Mouse (Mus musculus) neutrophil, adult 5-6 weeks (primary cell): ENCODE results near the gene Snrpb2. TPM values are rescaled to one million over a fixed set of nuclear protein-coding genes. Genes with fewer than 3 reads are reported as not detected.
A peak's percentile ranks its signal among the peaks of the same experiment; 100 is the strongest.

Experiments used
- ATAC-seq: fragments of 151-379, 151-347 bp; 2 replicates; pipeline ENCODE4 v1.8.0; 2017; ENCODE audit warnings: mild to moderate bottlenecking, moderate TSS enrichment; ENCODE audit not compliant: insufficient number of reproducible peaks, poor library complexity, low FRiP score, severe bottlenecking; ENCODE audit errors: extremely low read depth
- total RNA-seq: library from RNA; stranded (forward); fragments of 200-1000 nt; gene quantifications from 2 replicates; pipeline ENCODE4 v1.2.3, GENCODE M21; 2017

Gene Snrpb2
- 39.5 and 40.6 TPM in 2 replicates for total RNA-seq

DNA sequence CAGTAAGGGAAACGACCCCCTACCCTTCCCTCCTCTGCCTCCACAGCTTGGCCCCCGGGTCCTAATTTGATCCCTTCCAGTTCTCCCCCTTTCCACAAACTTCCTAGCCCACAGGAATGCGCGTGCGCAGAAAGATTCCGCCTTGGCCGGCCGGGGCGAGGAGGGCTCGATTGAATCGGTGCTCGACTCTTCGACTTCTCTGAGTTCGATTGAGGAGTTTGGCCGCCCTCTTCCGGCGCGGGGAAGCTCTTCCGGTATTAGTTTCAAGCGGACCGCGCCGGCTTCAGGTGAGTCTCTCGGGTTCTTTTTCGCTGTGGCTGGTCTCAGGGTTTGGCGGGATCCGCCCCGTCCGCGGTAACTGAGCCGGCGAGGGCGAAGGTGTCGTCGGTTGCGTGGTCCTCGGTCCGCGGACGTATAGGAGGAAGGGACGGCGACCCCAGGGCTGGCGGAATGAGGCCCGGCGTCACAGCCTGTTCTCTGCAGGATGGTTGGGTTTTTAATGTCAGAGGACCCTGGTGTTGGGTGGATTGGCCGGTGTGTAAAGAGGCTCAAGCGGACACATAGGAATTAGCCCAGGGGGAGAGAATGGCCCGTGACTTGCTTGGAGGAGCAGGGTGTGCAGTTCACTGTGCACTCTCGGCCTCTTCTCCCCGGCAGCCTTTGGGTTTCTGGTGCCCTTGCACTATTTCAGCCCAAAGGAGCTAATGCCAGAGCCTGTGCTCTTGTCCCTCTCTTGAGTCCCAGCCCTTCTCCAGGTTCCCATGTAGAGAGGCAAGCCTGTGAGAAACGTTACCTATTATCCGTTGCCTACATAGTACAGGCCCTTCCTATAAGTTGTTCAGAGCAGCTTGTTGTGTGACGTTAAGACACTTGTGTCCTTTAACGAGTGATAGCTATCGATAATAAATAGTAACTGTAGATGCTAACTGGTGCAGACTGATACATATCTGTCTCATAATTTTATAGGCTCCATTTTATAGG is at the start of gene Snrpb2:
TSS of gene Snrpb2 (plus strand) at position 228 of the 981 bp plus-strand sequence.
- peak; percentile 95 for ATAC-seq

GRCm38 (mm10) chr2:143013057-143013456 is 49.8 kb upstream of the Snrpb2 start:
- no peak for ATAC-seq

DNA sequence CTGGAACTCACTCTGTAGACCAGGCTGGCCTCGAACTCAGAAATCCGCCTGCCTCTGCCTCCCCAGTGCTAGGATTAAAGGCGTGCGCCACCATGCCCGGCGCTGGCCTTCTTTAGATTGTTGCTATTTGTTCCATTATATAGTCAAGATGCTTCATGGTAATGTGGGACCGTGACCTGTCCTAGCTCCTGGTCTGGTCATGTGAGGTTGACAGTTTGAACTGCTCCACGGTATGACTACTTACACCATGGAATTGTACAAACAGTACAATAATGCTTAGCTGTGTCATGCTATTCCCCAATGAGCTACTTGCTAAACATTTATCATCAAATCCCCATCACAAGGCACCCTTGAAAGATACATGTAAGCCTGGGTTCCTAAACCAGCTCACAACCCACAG is 44.8 kb upstream of the Snrpb2 start:
- no peak for ATAC-seq

DNA sequence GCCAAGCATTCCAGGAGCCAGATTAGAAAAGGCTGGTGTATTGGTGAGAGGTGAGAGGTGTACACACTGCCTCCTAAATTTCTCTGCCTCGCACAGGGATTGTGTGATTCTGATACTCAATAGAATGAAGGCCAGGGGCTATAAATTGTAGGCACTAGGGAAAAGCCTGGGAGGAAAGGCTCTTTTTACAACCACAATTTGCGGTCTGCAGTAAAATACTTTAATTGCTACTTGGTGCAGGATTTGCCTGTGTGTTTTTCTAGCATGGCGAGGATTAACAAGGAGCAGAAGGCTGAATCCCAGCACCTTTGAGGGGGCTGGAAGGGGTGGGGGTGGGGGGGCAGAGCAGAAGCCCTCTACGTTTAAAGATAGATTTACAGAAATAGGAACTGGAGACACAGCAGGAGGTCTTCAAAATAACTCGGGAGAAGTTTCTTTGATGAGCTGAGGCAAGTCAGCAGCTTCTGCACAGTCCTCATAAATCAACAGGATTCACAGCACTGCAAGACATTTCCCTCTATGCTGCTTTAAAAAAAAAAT is 44.2 kb upstream of the Snrpb2 start:
- no peak for ATAC-seq

GRCm38 (mm10) chr2:143019727-143020126 is 43.1 kb upstream of the Snrpb2 start:
- no peak for ATAC-seq

DNA sequence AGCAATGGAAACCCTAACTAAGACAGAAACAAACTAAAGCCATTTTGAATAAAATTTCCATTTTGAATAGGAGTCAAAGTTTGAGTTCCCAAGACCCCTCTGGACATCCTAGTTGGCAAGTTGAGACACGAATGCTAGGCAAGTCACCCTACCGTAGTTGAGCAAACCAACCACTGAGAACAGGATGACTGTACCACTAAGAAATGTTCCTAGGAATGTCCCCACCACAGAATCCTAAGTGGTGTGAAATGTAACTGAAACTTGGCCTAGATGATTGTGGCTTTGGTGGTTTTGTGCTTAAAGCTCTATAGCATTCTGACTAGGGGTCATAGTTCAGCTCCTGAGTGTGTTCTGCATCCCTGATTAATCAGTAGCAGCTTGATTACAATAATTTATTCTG is 39.5 kb upstream of the Snrpb2 start:
- no peak for ATAC-seq

- ATAC-seq: no peak
Measured at GRCm38 (mm10) chr2:143024226-143024625, 38.6 kb upstream of the Snrpb2 start.

- no peak for ATAC-seq
Measured at GRCm38 (mm10) chr2:143031283-143031682, 31.6 kb upstream of the Snrpb2 start.

DNA sequence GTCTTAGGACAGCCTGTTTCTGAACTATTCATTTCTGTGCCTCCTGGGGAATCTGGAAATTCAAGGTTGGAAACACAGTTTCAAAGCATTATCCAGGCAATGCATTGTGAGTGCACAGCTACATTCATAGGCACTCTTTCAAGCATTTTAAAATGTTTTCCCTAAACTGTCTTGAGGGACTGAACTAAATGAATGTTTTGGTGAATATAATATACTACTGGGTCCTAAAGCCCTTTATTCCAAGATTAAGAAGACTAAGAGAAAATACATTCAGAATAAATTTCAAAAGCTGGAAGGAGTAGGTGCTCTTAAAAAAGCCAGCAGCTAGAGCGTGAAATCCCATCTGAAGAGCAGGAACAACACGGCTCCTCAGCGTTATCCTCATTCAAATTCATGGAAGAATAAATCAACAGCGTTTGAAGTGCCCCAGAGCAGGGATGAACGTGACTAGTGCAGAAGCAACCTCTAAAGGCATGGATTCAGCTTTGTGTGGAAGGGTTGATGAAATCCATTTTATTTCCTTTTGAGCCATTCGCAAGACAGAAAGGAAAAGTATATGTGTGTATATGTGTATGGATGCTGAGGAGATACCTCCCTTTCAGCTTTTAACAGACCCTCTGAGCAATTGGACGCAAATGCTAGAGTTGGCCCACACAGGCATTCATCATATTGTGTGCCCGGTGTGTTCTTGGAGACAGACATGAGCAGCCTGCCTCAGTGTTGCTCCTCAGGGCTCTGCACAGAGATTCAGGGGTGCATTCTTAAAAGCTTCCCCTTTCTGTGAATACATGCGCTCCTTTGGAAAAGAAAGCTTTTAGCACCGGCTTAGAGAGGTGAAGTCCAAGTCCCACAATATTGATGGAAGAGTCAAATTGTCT is 30.2 kb upstream of the Snrpb2 start:
- no peak for ATAC-seq

DNA sequence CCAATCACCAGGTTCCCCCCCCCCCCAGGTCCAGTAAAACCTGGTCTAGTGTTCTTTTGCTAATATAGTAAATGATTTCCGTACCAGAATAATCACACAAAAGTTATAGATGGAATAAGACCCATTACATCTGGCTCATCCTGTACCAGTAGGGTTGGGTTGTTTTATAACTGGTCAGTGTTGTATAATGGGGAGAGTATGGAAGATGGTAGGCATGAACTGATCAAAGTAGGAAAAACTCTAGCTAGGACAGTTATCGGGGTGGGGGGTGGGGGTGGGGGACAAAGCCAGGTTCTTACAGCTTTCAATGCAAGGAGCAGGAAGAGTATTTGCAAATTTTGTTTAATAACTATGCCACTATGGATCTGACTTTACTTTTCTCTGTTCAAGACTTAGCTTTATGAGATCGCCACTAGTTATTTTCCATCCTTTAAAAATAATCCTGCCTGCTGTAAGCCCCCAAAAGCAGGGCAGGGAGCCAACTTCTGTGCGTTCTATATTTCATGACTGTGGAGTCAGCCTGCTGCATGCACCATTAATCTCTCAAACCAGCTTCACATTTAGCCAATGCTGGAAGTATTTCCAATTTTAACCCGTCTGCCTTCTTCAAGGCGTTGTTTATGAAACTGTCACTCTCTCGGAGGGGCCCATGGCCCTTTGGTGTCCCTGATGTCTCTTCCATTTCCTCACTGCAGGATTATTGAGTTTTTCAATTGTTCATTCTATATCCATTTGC is 28.3 kb upstream of the Snrpb2 start:
- ATAC-seq: no peak

GRCm38 (mm10) chr2:143035086-143035593 is 27.7 kb upstream of the Snrpb2 start:
- ATAC-seq: no peak

- ATAC-seq: no peak
Measured at GRCm38 (mm10) chr2:143041596-143041995, 21.2 kb upstream of the Snrpb2 start.

GRCm38 (mm10) chr2:143055251-143055650 is 7.6 kb upstream of the Snrpb2 start:
- ATAC-seq: no peak

DNA sequence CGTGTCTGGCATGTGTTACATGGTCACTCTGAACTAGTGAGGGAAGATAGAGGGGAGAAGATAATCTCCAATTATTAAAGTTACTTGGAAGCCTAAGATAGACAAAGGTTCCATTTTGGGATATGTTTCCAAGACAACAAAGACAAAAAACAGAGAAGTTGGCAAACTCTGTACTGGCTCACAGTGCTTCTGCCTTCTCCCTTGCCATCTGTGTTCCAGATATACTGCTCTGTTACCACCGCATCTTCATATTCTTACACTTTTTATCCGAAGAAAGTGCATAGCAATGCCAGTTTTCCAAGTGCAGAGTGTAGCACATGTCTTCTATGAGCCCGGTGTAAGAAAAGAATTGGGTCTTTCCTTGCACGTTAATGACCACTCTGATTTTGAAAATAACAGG is 6.1 kb upstream of the Snrpb2 start:
- ATAC-seq: no peak

- no peak for ATAC-seq
Measured at GRCm38 (mm10) chr2:143062432-143062811, 417 bp upstream of the Snrpb2 start.

- no peak for ATAC-seq
Measured at GRCm38 (mm10) chr2:143065914-143066313, 3.1 kb downstream of the Snrpb2 start.

- no peak for ATAC-seq
Measured at GRCm38 (mm10) chr2:143078198-143078851, 15.5 kb downstream of the Snrpb2 start, which contains the start of gene Otor. Otor (plus strand) TSS chr2:143078473.

GRCm38 (mm10) chr2:143081693-143082092 is 18.9 kb downstream of the Snrpb2 start:
- ATAC-seq: no peak
